Mouse (Mus musculus): ENCODE results near the gene Zfp263. TPM values are rescaled to one million over a fixed set of nuclear protein-coding genes. Genes with fewer than 3 reads are reported as not detected.

Zfp263 gene
- total RNA-seq, 2 experiments from 2014 or later: 12.1 to 13.6 TPM

Other genes with a start within 250 kb of the Zfp263 start
- gene Olfr161, start 153.1 kb upstream of the Zfp263 start, total RNA-seq (2021): not detected
- not detected for gene Mefv, start 26.0 kb upstream of the Zfp263 start, total RNA-seq (2021)
- gene Olfr15, start 86.8 kb downstream of the Zfp263 start, total RNA-seq (2021): not detected
- gene Zfp174, start 103.2 kb downstream of the Zfp263 start, total RNA-seq (2021): 1 to 10 TPM in 1 of 2 experiments, under 1 TPM in 1; 0.81 to 1.2 TPM
- 10 to 100 TPM; 44.3 to 55.1 TPM for gene Naa60, start 128.3 kb downstream of the Zfp263 start, total RNA-seq (2021)
- gene Zfp597, start 140.5 kb downstream of the Zfp263 start, total RNA-seq (2021): 10 to 100 TPM; 12.4 to 15.5 TPM
- 1 to 10 TPM in 1 of 2 experiments, not detected in 1; 1.4 TPM for gene Gm20695, start 140.6 kb downstream of the Zfp263 start, total RNA-seq (2021)
- gene 1700037C18Rik, start 164.6 kb downstream of the Zfp263 start, total RNA-seq (2021): 1 to 10 TPM; 5.8 to 6.9 TPM
- 10 to 100 TPM; 11.7 to 11.8 TPM for gene Cluap1, start 164.7 kb downstream of the Zfp263 start, total RNA-seq (2021)
- gene Nlrc3, start 232.5 kb downstream of the Zfp263 start, total RNA-seq (2021): 1 to 10 TPM; 2.8 to 3.0 TPM